Mouse (Mus musculus): Measurements from ENCODE around the gene Myd88.
"Not testable (repeated sequence)": the region's sequence is repeated elsewhere in the genome, so short reads cannot be mapped to it uniquely, and the experiment has no call there.

Myd88 gene

DNA sequence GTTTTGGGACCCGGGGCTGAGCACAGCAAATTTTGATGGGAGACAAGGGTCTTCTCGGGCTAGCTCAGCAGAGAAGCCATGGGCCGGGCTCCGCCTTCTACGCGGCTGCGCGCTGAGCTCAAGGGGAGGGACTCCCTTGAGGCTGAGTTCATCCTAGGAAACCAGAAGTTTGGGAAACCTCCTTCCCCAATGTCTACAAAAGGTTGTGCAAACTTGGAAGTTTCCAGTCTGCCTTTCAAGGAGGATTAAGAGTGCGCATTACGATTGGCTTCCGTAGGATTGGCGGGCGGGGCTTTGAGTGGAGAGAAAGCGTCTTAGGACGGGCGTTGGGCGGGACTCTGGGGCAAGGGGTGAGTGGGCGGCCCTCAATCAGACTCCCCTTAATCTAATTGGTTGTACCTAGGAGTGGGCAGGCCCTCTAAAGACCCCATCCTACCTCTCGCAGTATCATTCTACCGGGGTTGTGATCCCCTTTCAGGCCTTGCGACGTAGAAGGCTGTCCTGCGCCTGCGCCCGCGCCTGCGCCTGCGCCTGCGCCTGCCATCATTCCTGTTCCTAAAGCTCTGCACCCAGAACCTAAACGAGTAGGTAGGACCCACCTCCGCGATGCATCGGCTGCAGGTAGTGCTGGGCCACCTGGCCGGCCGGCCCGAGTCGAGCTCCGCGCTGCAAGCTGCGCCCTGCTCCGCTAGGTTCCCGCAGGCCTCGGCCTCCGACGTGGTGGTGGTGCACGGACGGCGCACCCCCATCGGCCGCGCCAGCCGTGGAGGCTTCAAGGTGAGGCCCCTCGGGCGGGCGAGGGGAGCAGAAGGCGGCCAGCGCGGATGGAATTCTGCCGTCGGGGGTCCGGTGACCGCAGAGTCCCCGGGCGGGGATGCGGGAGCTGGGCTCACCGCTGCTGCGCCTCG, at the start of gene Myd88:
Gene Myd88 (minus strand): TSS at position 503 of the 908 bp plus-strand sequence.
- DNase-seq (ENCODE audit: extremely low read depth, low read depth) = peak; percentile 97

DNA sequence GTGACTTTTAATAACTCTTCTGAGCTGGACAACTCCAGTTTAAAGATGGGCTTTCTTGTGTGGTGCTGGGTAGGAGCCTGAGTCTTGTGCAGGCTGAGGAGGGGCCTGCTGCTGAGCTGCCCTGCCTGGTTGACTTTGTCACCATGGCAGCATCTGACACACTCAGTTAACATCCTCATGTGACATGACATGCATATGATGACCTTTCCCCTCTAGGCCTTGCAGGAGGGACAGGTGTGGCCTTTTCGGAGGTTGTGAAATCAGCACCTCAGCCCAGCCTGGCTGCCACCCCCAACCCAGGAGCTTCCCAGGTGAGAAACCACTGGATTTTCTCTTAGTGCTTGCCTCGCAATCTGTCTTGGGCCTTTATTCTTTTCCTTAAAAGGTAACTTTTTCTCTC, 49.0 kb upstream of the Myd88 start:
- DNase-seq (ENCODE audit: extremely low read depth, low read depth) = no peak

DNA sequence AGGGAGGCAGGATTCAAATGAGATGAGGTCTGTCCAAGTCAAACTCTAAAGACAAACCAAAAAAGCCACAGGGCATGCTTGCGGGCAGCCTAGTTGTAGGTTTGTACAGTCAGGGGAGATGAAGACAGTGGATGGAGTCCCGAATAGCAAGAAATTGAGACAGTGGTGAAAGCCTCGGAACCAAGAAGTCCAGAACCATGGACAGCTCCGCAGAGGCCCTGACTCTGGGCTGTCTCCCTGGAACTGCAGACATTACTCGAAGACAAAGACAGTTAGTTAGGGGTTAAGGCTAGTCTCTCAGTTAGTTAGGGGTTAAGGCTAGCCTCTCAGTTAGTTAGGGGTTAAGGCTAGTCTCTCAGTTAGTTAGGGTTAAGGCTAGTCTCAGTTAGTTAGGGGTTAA, 47.7 kb upstream of the Myd88 start:
- DNase-seq (ENCODE audit: extremely low read depth, low read depth) = no peak

DNA sequence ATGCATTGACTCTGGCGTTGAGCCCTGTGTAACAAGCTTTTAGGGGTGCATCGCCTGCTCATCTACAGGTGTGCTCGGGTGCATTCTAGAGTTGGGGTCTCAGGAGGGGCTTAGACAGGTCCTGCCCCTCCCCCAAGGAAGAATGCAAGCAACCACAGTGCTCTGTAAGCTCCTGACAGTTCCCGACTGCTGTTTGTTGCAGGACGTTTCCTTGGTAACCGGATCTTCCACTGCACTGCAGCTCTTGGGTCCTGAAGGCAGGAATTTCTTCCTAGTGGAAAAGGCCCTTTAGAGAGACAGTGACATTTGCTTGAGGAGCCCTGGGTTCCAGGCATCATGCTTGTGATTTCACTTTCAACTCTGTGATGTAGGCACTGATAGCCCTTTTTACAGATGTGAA, 41.4 kb upstream of the Myd88 start:
- DNase-seq (ENCODE audit: extremely low read depth, low read depth) = no peak

DNA sequence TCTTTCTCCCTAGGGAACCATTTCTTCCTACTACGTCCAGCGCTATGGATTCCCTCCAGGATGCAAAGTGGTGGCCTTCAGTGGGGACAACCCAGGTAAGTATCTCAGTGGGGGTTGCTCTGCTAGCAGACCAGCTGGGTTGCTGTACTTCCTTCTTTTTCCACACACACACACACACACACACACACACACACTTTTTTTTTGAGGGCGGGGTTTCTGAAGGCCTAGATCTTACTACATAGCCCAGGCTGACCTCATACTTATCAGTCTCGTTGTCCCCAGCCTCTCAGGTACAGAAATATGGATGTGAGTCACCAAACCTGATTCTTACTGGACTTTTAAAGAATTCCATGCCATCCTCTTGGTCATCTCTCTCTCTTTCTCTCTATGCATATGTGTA, 37.0 kb upstream of the Myd88 start:
- no peak for DNase-seq (ENCODE audit: extremely low read depth, low read depth)

DNA sequence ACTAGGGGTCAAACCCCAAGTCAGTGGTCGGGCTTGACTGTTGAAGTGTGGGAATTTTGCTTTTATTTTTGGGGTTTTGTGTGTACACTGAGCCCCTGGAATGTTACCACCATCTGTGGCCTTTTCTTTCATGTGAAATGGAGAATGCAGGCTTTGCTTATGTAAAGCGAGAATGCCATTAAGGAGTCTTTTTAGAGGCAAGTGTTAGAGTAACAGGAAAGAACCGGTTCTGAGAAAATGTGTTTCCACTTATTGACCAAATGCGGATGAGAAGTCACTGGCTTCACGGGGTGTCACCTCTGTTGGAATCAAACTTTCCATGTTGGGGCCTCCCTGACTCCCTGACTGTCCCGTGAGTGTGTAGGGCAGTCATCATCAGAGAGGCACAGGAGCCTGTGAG, 34.3 kb upstream of the Myd88 start:
- no peak for DNase-seq (ENCODE audit: extremely low read depth, low read depth)

DNA sequence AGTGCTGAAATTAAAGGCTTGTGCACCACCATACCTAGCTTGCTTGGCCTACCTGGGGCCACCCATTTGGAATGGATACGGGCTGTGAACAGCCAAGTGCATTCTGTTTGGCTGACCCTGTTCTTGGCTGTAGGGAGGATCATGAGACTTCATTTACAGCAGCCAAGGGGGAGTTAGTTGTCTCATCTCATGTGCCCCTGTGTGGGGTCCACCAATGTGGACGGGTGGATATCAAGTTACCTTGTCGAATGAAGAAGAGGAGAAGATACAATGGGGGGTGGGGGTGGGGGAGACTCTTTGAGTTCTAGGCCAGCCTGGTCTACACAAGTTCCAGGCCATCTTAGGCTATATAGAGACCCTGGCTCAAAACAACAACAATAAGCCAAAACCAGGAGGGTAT, 33.8 kb upstream of the Myd88 start:
- no peak for DNase-seq (ENCODE audit: extremely low read depth, low read depth)

DNA sequence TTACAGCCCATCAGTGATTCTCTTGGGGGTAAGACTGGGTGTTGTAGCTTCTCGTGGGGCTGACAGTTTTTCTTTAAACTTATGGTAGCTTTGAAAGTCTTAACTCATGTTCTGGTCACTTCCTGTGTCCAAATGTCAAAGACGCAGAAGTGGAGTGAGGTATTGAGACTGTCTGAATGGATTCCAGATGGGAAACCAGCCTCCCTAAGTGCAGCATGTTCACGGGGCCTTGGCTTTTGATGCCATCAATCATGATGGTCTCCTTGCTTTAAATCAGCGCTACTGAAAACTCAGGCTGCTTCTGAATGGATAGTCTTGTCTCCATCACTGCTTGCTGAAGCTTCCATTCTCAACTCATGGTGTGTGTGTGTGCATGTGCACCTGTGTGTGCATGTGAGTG, 30.0 kb upstream of the Myd88 start:
- DNase-seq (ENCODE audit: extremely low read depth, low read depth) = no peak

DNA sequence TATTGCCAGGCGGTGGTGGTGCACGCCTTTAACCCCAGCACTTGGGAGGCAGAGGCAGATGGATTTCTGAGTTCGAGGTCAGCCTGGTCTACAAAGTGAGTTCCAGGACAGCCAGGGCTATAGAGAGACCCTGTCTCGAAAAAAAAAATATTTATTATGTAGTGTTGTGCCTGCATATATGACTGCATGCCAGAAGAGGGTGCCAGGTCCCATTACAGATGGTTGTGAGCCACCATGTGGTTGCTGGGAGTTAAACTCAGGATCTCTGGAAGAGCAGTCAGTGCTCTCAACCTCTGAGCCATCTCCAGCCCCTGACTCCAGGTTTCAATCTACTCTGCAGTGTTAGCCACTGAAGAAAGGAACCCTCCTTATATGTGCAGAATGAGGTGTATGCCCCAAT, 29.6 kb upstream of the Myd88 start:
- not testable (repeated sequence) for DNase-seq (ENCODE audit: extremely low read depth, low read depth)

DNA sequence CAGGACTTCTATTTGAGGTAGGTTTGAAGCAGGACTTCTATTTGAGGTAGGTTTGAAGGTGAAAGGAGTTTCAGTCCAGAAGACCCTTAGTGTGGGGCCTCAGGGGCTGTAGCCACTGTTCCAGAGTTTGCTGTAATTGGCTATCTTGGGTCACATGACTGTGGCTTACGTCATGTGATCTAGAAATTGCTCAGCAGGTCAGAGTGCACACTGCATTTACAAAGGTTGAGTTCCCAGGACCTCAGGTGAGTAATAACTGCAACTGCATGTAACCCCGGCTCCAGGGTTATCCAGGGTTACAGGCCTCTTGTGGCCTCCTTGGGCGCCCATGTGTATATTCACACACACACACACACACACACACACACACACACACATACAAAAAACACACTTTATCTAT, 27.2 kb upstream of the Myd88 start:
- no peak for DNase-seq (ENCODE audit: extremely low read depth, low read depth)

DNA sequence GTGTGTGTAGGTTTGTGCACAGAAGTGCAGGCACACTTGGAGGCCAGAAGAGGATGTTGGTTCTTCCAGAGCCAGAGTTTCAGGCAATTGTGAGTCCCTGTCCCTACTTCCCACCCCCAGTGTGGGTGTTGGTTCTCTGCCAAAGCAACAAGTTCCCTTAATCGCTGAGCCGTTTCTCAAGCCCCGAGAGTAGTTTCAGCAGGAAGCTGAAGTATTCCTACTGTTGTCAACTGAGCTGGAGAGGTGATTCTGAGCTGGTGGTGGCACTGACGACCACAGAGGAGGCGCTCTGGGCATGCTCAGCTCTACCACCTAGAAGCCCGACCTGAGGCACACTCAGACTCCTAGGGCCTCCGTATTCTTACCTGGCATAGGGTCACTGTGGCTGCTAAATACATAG, 24.1 kb upstream of the Myd88 start, which contains the start of gene Slc22a14:
Gene Slc22a14 (minus strand): TSS at position 270 of the 400 bp plus-strand sequence.
- peak; percentile 56 for DNase-seq (ENCODE audit: extremely low read depth, low read depth)

DNA sequence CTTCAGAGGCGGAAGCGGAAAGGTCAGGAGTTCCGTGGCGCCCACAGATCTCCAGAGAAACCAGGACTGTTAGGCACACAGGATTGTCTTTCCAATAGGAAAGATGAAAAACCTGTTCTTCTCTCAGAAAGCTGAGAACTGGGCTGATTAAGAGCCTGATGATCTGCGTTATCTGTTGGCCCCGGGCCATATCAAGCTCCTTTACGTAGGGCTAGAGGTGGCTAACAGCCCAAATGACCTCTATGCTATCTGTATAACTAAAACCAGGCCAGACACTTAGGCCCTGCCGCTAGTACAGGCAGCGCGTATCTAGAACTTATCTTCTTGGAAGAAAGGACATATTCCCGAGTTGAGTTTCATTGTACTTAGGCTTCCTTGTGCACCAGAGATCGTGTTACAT, 22.0 kb upstream of the Myd88 start:
- DNase-seq (ENCODE audit: extremely low read depth, low read depth) = no peak

DNA sequence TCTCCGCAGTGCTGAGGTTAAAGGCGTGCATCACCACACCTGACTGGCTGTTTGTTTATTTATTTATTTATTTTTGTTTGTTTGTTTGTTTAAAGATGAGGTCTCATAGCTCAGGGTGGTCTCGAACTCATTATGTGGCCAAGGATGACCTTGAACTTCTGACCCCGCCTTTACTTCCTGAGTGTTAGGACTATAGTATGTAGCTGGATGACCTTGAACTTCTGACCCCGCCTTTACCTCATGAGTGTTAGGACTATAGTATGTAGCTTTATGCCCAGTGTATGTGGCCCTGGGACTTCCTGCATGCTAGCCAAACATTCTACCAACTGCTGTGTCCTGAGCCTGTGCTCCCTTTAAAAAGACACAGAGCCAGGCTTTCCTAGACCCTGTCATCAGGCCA, 20.2 kb upstream of the Myd88 start:
- no peak for DNase-seq (ENCODE audit: extremely low read depth, low read depth)

DNA sequence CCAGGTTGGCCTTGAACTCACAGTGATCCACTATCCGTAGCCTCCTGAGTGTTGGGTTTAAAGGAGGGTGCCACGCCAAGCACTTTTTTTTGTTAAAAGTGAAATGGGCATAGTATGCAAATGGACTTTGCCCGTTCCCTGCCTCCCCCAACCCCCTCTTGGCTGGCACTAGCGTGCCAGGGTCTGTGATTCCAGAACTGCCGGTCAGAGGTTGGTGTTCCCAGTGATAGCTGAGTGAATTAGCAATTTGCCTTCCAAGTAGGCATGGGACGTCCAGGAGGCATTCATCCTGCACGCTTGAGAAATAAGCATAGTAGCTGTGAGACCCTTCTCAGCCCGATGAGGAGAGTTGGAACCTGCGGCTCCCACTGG, 16.8 kb upstream of the Myd88 start:
- DNase-seq (ENCODE audit: extremely low read depth, low read depth) = no peak

DNA sequence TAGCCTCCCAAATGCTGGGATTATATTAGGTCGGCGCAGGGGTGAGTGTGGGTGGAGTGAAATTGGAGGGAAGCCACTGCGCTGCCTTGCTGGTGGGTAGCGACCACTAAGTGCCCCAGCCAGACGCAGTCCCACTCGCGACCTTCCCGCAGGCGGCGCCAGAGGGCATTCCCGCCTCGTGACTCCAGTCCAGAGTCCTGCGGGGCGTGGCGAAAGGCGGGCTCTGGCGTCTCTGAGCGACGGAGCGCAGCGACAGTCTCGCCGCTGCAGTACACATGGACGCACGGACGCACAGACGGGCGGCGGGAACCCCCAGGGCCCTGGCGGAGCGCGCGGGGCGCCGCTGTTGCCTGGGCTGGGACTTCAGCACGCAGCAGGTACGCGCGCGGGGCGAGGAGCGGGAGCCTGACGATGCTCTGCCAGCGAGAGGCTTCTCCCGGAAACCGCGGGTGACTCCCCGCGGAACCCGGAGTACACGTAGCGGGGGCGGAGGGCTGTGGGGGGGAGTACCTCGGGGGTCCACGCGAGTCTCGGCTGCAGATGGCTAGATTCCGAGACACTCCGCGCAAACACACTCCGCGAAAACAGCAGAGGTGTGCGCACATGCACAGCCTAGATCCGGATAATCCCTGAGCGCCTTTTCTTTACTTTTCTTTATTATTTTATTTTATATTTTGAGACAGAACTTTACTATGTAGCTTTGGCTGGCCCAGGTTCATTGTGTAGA, 16.3 kb upstream of the Myd88 start, which contains the start of gene Xylb:
Gene Xylb (plus strand): TSS at position 51 of the 727 bp plus-strand sequence.
- peak; percentile 66 for DNase-seq (ENCODE audit: extremely low read depth, low read depth)

DNA sequence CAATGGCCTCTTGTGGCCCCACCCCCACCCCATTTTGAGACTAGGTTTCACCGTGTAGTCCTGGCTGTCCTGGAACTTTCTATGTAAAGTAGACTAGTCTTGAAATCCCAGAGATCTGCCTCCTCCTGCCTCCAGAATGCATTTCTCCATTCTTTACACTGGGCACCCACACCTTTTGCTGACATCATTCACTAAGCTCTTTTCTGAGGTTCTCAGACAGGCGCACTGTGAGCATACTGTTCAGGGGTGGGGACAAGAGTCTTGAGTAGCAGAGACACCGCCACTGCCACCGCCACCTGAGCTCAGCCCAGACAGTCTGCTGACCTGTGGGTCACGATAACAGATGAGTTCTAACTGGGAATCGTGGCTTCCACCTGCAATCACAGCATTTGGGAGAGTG, 14.7 kb upstream of the Myd88 start:
- DNase-seq (ENCODE audit: extremely low read depth, low read depth) = no peak

DNA sequence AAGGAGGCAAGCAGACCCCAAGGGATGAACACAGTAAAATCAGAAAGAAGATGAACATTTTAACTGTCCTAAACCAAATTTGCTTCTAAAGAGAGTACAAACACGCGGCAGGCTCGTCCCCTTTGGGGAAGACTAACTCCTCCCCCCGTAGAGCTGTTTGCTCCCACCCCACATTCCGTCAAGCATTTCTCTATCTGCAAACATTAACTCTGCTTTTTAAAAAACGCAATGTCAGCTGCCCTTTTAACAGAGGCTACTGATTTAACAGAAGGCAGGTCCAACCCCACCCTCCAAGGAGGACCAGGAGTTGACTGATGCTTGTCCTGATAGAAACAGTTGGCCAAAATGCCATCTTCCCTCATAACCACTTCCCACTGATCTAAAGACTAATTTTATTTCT, 12.7 kb upstream of the Myd88 start:
- no peak for DNase-seq (ENCODE audit: extremely low read depth, low read depth)

DNA sequence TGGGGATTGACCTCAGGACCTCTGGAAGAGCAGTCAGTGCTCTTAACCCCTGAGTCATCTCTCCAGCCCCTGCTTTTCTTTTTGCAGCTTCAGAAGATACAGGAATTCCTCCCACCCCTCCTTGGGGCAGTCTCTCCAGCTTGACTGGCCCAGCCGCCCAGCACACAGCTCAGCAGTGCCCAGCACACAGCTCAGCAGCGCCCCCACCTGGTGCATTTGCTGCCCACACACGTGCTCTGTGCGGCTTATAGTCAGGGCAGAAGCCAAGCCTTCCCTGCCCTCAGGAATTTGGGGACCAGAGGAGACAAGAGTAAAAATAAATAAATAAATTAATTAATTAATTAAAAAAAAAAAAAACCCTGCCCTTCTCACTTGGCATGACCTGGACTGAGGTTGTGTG, 10.8 kb upstream of the Myd88 start:
- no peak for DNase-seq (ENCODE audit: extremely low read depth, low read depth)

DNA sequence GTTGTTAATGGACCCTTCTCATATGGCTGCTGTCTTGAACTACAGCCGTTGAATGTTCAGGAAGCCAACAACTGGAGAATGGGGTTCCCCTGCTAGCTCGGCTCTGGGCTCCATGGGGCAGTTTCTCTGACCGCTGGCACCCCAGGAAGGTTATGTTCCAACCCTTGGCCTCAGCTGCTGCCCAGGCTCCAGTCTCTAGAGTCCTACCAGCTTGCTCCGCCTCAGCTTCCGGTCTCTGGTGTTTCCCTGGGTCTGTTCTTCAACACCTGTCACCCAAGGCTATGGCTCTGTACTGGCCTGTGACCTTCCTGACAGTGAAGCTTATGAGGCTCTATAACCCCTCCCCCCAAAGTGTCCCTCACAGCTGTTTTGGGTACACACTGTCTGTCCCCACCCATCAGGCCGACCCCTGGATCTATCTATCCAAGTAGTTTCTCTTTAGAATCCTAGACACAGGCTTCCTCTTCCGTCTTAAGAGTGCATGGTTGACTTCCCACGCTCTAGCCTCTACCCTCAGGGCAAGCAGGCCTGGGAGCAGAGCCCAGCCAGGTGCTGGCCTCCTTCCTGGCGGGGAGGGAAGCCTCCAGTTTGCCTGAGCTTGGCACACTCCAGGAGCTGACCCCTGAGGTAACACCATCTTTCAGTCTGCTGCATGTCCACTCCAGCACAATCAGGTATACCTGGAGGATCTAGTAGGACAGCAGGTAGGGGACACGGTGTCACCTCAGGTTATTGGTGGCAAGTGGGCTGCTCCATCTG, 9.9 kb upstream of the Myd88 start:
- no peak for DNase-seq (ENCODE audit: extremely low read depth, low read depth)

DNA sequence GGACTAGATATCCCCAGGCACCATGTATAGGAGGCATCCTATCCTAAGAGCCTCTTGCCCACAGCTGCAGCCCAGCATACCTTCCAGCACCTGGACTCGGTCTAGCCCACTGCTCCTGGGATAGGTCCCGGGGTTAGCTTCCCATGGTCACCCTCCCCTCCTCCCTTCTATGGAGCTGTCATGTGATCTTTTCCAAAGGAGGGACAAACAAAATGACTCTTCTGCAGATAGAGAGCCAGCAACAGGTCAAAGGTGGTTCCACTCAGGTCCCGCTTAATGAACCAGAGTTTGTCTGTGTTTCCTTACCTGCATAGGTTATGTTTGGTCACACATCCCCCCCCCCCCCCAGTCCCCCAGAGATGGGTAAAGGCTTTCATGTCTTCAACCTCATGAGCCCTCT, 9.3 kb upstream of the Myd88 start:
- no peak for DNase-seq (ENCODE audit: extremely low read depth, low read depth)

DNA sequence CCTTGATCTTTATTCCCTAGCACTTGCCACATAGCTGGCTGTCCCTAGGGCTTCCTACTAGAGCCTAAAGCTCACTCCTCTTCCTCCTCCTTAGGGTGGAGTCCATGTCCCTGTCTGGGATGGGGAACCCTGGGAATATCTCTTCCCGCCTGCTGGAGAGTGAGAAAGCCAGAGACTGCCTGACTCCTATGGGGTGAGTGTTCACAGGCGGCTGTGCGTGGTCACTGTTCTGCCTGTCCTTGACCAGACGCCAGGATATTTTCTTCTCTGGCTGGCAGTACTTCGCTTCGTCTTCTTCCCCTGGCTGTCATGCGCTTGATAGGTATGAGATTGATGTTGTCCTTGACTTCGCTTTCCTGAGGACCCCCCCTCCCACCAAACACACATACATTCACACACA, 5.2 kb upstream of the Myd88 start:
- no peak for DNase-seq (ENCODE audit: extremely low read depth, low read depth)

DNA sequence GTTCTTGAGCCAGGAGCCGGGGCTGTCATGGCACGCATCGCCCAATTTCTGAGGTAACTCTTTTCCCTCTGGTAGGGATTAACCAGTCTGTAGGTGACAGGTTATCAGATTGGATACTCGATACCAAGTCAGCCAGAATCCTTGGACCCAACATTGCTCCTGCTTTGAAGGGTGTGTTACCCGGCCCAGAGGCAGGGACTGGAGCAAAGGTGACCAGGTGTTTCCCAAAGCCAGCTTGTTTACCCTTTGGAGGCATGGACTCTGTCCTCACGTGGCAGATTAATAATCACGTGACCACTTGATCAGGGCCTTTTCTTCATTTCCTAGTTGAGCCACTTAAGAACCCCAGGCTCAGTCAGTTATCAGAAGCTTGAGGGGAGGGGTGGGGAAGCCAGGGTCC, 1.5 kb upstream of the Myd88 start:
- DNase-seq (ENCODE audit: extremely low read depth, low read depth) = no peak

Measured in MEL-GATA-1-ER (cell line).